Mouse (Mus musculus) E14TG2a.4 (cell line): ENCODE data around the gene Prpf4b.

Experiments used
- CTCF ChIP-seq: conservative IDR thresholded peaks from 2 replicates; pipeline ENCODE4 v1.5.1; 2014; ENCODE audit warnings: low read length
- NANOG ChIP-seq: IDR thresholded peaks from 2 replicates; pipeline ENCODE4 v1.6.1; 2014; ENCODE audit warnings: borderline replicate concordance, low read length, mixed read lengths
- POU5F1 ChIP-seq: IDR thresholded peaks from 2 replicates; pipeline ENCODE4 v1.6.1; 2014; ENCODE audit warnings: low read length, borderline replicate concordance

DNA sequence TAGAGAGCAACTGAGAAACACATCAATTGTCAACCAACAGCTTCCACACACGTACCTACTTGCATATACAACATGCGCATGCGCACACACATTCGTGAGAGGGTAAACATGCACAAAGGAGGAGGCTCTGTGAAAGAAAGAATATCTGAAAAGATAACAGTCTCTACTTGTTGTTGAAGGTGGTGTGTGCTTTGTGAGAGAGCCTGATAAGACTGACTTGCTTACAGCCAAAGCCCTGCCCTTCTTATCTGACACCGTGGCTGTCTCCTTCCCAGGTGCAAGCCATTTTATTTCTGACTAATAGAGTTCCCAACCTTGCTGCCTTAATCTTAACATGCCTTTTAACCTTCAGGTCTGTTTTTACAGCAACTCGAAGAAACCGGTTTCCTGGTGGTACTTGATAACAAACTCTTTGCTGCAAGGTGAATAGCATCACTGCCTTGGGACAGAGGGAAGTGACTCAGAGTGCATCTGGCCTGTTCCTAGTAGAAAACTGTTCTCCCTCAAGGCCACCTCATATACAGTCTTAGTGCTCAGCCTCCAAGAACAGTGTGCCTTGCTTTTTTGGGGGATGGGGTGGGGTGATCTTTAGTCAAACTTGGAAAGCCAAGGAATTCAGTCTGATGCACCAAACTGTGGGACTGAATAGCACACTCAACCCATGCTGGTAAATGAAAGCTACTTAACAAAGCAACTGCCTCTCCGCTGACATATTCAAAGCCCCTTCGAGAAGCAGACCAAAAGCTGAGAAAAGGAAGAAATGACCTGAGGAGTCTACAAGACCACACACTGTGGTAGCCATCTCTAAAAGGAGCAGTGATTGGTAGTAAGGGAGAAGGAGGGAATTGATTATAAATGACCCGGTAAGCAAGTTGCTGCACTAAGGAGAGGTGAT, 46.9 kb upstream of the Prpf4b start:
- TF ChIP-seq CTCF, result no peak
- peak; percentile 71; the same call in 1 of the 2 replicates for TF ChIP-seq NANOG
- TF ChIP-seq POU5F1, result no peak
